Mouse (Mus musculus): Measurements from ENCODE around the gene Phldb3.

DNA sequence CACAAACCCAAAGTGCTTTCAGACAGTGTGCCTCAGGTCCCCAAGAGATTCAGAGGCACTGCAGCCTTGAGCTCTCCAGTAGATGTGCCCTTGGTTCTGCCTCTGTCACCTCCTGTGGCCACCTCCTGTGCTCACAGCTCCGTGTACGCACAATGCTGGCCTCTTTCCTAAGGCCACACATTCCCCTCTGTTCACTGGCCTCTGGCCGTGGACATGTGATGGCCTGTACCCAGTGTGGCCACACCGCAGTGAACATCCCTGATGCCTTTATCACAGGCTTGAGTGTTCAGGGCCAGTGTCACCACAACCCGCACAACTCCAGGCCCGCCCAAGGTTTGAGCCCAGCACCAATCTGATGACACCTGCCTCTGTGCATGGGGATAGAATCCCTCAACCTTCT is 25.7 kb upstream of the Phldb3 start:
- TF ChIP-seq CTCF (IDR thresholded peaks at IDR 0.05) = no peak
- no peak for TF ChIP-seq EP300 (IDR thresholded peaks at IDR 0.05)

All from lung, postnatal 0 days (tissue).